Mouse (Mus musculus) thymus, adult 2 months (tissue): ENCODE data around the gene Tmem252.

Experiments used
- CTCF ChIP-seq: fragments of 200-500 bp; IDR thresholded peaks from 2 replicates; pipeline ENCODE4 v1.5.1; 2012; ENCODE audit warnings: mild to moderate bottlenecking, control low read depth, low read length, moderate library complexity, borderline replicate concordance; ENCODE audit not compliant: control insufficient read depth, poor library complexity, insufficient read depth; ENCODE audit errors: extremely low read depth
- POLR2A ChIP-seq: fragments of 200-500 bp; IDR thresholded peaks from 2 replicates; pipeline ENCODE4 v1.6.1; 2012; ENCODE audit warnings: mild to moderate bottlenecking, low read length, control low read depth, moderate library complexity; ENCODE audit not compliant: control insufficient read depth, poor library complexity, insufficient read depth; ENCODE audit errors: extremely low read depth

DNA sequence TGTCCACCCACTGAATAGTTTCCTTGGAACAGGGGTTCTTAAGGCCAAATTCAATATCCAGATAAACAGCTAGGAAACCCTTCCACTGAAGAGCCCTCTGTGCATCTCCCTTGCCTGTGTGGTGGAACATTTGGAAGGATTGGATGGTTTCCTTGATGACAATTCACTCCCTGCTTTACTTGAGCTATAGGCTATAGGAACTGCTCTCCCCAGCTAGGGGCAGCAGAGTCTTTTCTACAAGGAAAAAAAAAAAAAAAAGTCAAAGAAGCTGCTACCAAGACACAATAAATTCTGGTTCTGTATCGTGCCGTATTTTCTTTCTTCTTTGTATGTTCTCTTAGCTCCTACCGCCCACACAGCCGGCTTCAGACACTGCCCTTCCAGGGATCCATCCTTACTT lies 45.8 kb upstream of the Tmem252 start:
- TF ChIP-seq POLR2A = no peak
- TF ChIP-seq CTCF = no peak
